10 mouse cellular contexts compared by ENCODE assay signal in genomic region chr10:117045175-117046056, GRCm38 (mm10). TPM values are rescaled to one million over a fixed set of nuclear protein-coding genes. Genes with fewer than 3 reads are reported as not detected.
DNase-seq lines count a peak whose midpoint lies in the region; ATAC-seq lines count a peak whose summit lies in the region.
"Had no signal": no experiment of that assay in that cellular context is flagged by ENCODE, and none has a peak within 500 bp of the region (broad histone marks: within the 10 kb centered on the region; RNA-seq: fewer than 3 reads in every experiment).

Gene Lrrc10, plus strand, starts transcription at chr10:117045341.

- 39% methylated on average over 40 of the region's 40 CpGs for WGBS in kidney, embryonic 15.5 days
- WGBS in heart, embryonic 12.5 days, result 21% methylated on average over 40 of the region's 40 CpGs

- peaks cover 27% of the 10 kb centered on the region for H3K4me1 ChIP-seq in kidney, embryonic 15.5 days
- peaks cover 45% of the 10 kb centered on the region for H3K4me1 ChIP-seq in heart, embryonic 12.5 days (replicated peaks)

- peak within 1 kb of the TSS; percentile 46 for H3K4me2 ChIP-seq in kidney, embryonic 15.5 days
- H3K4me2 ChIP-seq in heart, embryonic 12.5 days, result peak within 1 kb of the TSS; percentile 62

- no peaks in the 10 kb centered on the region for H3K9me3 ChIP-seq in kidney, embryonic 15.5 days (replicated peaks)
- no peaks in the 10 kb centered on the region for H3K9me3 ChIP-seq in heart, embryonic 12.5 days (replicated peaks)

- peaks cover 12% of the 10 kb centered on the region; the same call in 1 of the 2 replicates for H3K27me3 ChIP-seq in kidney, embryonic 15.5 days
- H3K27me3 ChIP-seq in heart, embryonic 12.5 days (replicated peaks), result no peaks in the 10 kb centered on the region

- peak within 1 kb of the TSS; percentile 15 for H3K4me3 ChIP-seq in kidney, embryonic 15.5 days (replicated peaks)
- peak within 1 kb of the TSS; percentile 63 for H3K4me3 ChIP-seq in heart, embryonic 12.5 days
- H3K4me3 ChIP-seq: erythroblast, embryonic 14.5 days had no signal

- H3K9ac ChIP-seq in kidney, embryonic 15.5 days, result no peak within 1 kb of the TSS
- peak within 1 kb of the TSS; percentile 86 for H3K9ac ChIP-seq in heart, embryonic 12.5 days

- ATAC-seq in kidney, embryonic 15.5 days (replicated peaks; ENCODE audit: low FRiP score), result no peak; the same call in 1 of the 2 replicates
- peak; percentile 58 for ATAC-seq in heart, embryonic 12.5 days (ENCODE audit: insufficient number of reproducible peaks, low FRiP score)
- no peak for ATAC-seq in inflammation-experienced regulatory T-cells, adult 6 months

- DNase-seq in kidney, postnatal 14 days, result no peak
- peak; percentile 71 to 74 for DNase-seq in cerebellum, postnatal 10 days
- DNase-seq in layer of hippocampus, postnatal 10 days (ENCODE audit: low spot score in 2 of 2), result peak; percentile 37 to 53
- DNase-seq in neural tube, embryonic 10.5 days (ENCODE audit: extremely low spot score, low spot score), result peak; percentile 41
- DNase-seq in natural killer cell, adult 2 months (ENCODE audit: low spot score in 2 of 2), result no peak

- peaks cover 16% of the 10 kb centered on the region for H3K36me3 ChIP-seq in kidney, embryonic 15.5 days
- peaks cover 19% of the 10 kb centered on the region for H3K36me3 ChIP-seq in heart, embryonic 12.5 days

- no peak within 1 kb of the TSS for H3K27ac ChIP-seq in kidney, embryonic 15.5 days
- peak within 1 kb of the TSS; percentile 92 for H3K27ac ChIP-seq in heart, embryonic 12.5 days (ENCODE audit: poor library complexity, severe bottlenecking)

RNA-seq across cellular contexts. Expression of gene Lrrc10, which starts in this region (rescaled TPM):
- polyA plus RNA-seq in kidney, embryonic 15.5 days (2015; fragmentation: Nextera tagmentation; extraction: Ambion mirVana), result not detected in 2 replicates
- polyA plus RNA-seq in heart, embryonic 12.5 days (2016; fragmentation: Nextera tagmentation; extraction: Ambion mirVana), result 52.9 and 57.4 TPM in 2 replicates
- under 1 TPM in 1 of 2 experiments, not detected in 1; 0.34 TPM for total RNA-seq in layer of hippocampus, postnatal 10 days (2021)
- polyA plus RNA-seq in inflammation-experienced regulatory T-cells, adult 6 months (2017; shearing (Covaris generic)), result not detected
- polyA plus RNA-seq: C2C12; erythroblast, embryonic 14.5 days had no signal

Comparison
In these comparisons a context has a peak if more than half of its experiments do, and no peak if none do; other contexts are left out.
1. RNA of gene Lrrc10 (polyA plus RNA-seq): 52.9 to 57.4 TPM in heart, embryonic 12.5 days; not detected in kidney, embryonic 15.5 days and not detected in inflammation-experienced regulatory T-cells, adult 6 months; every median in the first group is over 10 times any median in the second.
2. Peak in DNase-seq in layer of hippocampus, postnatal 10 days; RNA of the gene not detected or under 1 TPM.
3. DNase-seq: peak in cerebellum, postnatal 10 days (2 of 2) and neural tube, embryonic 10.5 days (single experiment); none in kidney, postnatal 14 days (single experiment) and natural killer cell, adult 2 months (0 of 2).